Mouse (Mus musculus) spleen, adult 2 months (tissue): ENCODE measurements at regions not wholly inside any gene's neighbourhood (a gene's known extent, or its start where the extent isn't known, plus 50 kb on each side); places are given as distances from the start of the nearest gene placed in this dataset.

Experiments used
- CTCF ChIP-seq: fragments of 200-500 bp; IDR thresholded peaks from 2 replicates; pipeline ENCODE4 v1.5.1; 2011; ENCODE audit warnings: mild to moderate bottlenecking, inconsistent platforms; ENCODE audit not compliant: insufficient read depth, insufficient read length, insufficient replicate concordance; ENCODE audit errors: extremely low read depth
- POLR2A ChIP-seq: fragments of 200-500 bp; IDR thresholded peaks from 2 replicates; pipeline ENCODE4 v1.6.1; 2011; ENCODE audit warnings: low read depth, low read length, inconsistent platforms

- no peak for TF ChIP-seq CTCF
- TF ChIP-seq POLR2A: no peak
Observed at GRCm38 (mm10) chr11:19339721-19340317, 321.0 kb upstream of the Meis1 start.
